Mouse (Mus musculus): ENCODE measurements around the gene Bdkrb2.

Gene Bdkrb2

GRCm38 (mm10) chr12:105546538-105546937, 16.5 kb upstream of the Bdkrb2 start:
- no peak for DNase-seq (ENCODE audit: low spot score in 2 of 2)

GRCm38 (mm10) chr12:105547151-105547550, 15.9 kb upstream of the Bdkrb2 start:
- no peak for DNase-seq (ENCODE audit: low spot score in 2 of 2)

GRCm38 (mm10) chr12:105548001-105548400, 15.0 kb upstream of the Bdkrb2 start:
- no peak for DNase-seq (ENCODE audit: low spot score in 2 of 2)

- no peak for DNase-seq (ENCODE audit: low spot score in 2 of 2)
Observed at GRCm38 (mm10) chr12:105548881-105549280, 14.1 kb upstream of the Bdkrb2 start.

GRCm38 (mm10) chr12:105549835-105550802, 12.9 kb upstream of the Bdkrb2 start:
- no peak for DNase-seq (ENCODE audit: low spot score in 2 of 2)

GRCm38 (mm10) chr12:105551551-105551989, 11.5 kb upstream of the Bdkrb2 start:
- DNase-seq (ENCODE audit: low spot score in 2 of 2): no peak

- DNase-seq (ENCODE audit: low spot score in 2 of 2): no peak
Observed at GRCm38 (mm10) chr12:105554151-105554772, 8.8 kb upstream of the Bdkrb2 start.

GRCm38 (mm10) chr12:105555172-105555571, 7.9 kb upstream of the Bdkrb2 start:
- no peak for DNase-seq (ENCODE audit: low spot score in 2 of 2)

- DNase-seq (ENCODE audit: low spot score in 2 of 2): no peak
Observed at GRCm38 (mm10) chr12:105557250-105557925, 5.6 kb upstream of the Bdkrb2 start.

- DNase-seq (ENCODE audit: low spot score in 2 of 2): no peak
Observed at GRCm38 (mm10) chr12:105561007-105561534, 2.0 kb upstream of the Bdkrb2 start.

GRCm38 (mm10) chr12:105562056-105562820, 788 bp upstream of the Bdkrb2 start:
- no peak for DNase-seq (ENCODE audit: low spot score in 2 of 2)

- no peak for DNase-seq (ENCODE audit: low spot score in 2 of 2)
Observed at GRCm38 (mm10) chr12:105563726-105564275, 775 bp downstream of the Bdkrb2 start.

- no peak for DNase-seq (ENCODE audit: low spot score in 2 of 2)
Observed at GRCm38 (mm10) chr12:105565221-105565620, 2.2 kb downstream of the Bdkrb2 start.

GRCm38 (mm10) chr12:105571867-105572266, 8.8 kb downstream of the Bdkrb2 start:
- DNase-seq (ENCODE audit: low spot score in 2 of 2): no peak

- no peak for DNase-seq (ENCODE audit: low spot score in 2 of 2)
Observed at GRCm38 (mm10) chr12:105572622-105573021, 9.6 kb downstream of the Bdkrb2 start.

- DNase-seq (ENCODE audit: low spot score in 2 of 2): no peak
Observed at GRCm38 (mm10) chr12:105574356-105574755, 11.3 kb downstream of the Bdkrb2 start.

- no peak for DNase-seq (ENCODE audit: low spot score in 2 of 2)
Observed at GRCm38 (mm10) chr12:105580490-105580889, 17.5 kb downstream of the Bdkrb2 start.

- DNase-seq (ENCODE audit: low spot score in 2 of 2): no peak
Observed at GRCm38 (mm10) chr12:105582486-105582885, 19.5 kb downstream of the Bdkrb2 start.

GRCm38 (mm10) chr12:105583484-105583883, 20.5 kb downstream of the Bdkrb2 start:
- no peak for DNase-seq (ENCODE audit: low spot score in 2 of 2)

- DNase-seq (ENCODE audit: low spot score in 2 of 2): peak; percentile 41 to 52
Observed at GRCm38 (mm10) chr12:105584851-105585250, 21.8 kb downstream of the Bdkrb2 start.

GRCm38 (mm10) chr12:105587526-105587925, 24.5 kb downstream of the Bdkrb2 start:
- DNase-seq (ENCODE audit: low spot score in 2 of 2): no peak

Data from frontal cortex, postnatal 10 days (tissue).